Mouse (Mus musculus) small intestine, adult 10 weeks (tissue): ENCODE results near the gene Rhox3a. TPM values are rescaled to one million over a fixed set of nuclear protein-coding genes. Genes with fewer than 3 reads are reported as not detected.

Experiments
- polyA plus RNA-seq: library from polyadenylated mRNA; stranded (reverse); fragments of 350-450 nt; fragmentation: Illumina TruSeq; extraction: RNeasy Lipid Tissue Mini Kit (QIAGEN cat#74804); gene quantifications from one replicate; pipeline ENCODE4 v1.2.3, GENCODE M21; 2014; ENCODE audit warnings: low replicate concordance

Rhox3a gene
- not detected for polyA plus RNA-seq

GRCm38 (mm10) chrX:37249619-37250018 lies at the start of gene Rhox3a:
Gene Rhox3a (plus strand): TSS chrX:37249919.

GRCm38 (mm10) chrX:37210941-37211340 lies 38.8 kb upstream of the Rhox3a start, which contains the start of gene Gm9:
Gene Gm9 (minus strand): TSS chrX:37211041.

GRCm38 (mm10) chrX:37222158-37222557 lies 27.6 kb upstream of the Rhox3a start, which contains the start of gene Rhox1:
Gene Rhox1 (minus strand): TSS chrX:37222258.

GRCm38 (mm10) chrX:37244676-37245075 lies 5.0 kb upstream of the Rhox3a start, which contains the start of gene Rhox2a:
Gene Rhox2a (plus strand): TSS chrX:37244976.

GRCm38 (mm10) chrX:37265038-37265437 lies 15.3 kb downstream of the Rhox3a start, which contains the start of gene Rhox4a:
Gene Rhox4a (plus strand): TSS chrX:37265338.

Other genes with a start within 250 kb of the Rhox3a start
- not detected for gene Sowahd, start 201.1 kb upstream of the Rhox3a start, polyA plus RNA-seq
- gene Rpl39, start 164.5 kb upstream of the Rhox3a start, polyA plus RNA-seq = 805 TPM
- 94.7 TPM for gene Upf3b, start 139.6 kb upstream of the Rhox3a start, polyA plus RNA-seq
- gene Nkap, start 123.1 kb upstream of the Rhox3a start, polyA plus RNA-seq = 50.7 TPM
- gene Akap14, start 81.1 kb upstream of the Rhox3a start, polyA plus RNA-seq = 0.56 TPM
- 344 TPM for gene Ndufa1, start 58.8 kb upstream of the Rhox3a start, polyA plus RNA-seq
- 0.37 TPM for gene Rnf113a1, start 58.7 kb upstream of the Rhox3a start, polyA plus RNA-seq
- not detected for gene Gm9, start 38.9 kb upstream of the Rhox3a start, polyA plus RNA-seq
- not detected for gene Rhox1, start 27.7 kb upstream of the Rhox3a start, polyA plus RNA-seq
- gene Rhox2a, start 4.9 kb upstream of the Rhox3a start, polyA plus RNA-seq = not detected
- gene Rhox4a, start 15.4 kb downstream of the Rhox3a start, polyA plus RNA-seq = not detected
- gene Rhox3a2, start 130.1 kb downstream of the Rhox3a start, polyA plus RNA-seq = not detected
- not detected for gene Rhox4a2, start 140.9 kb downstream of the Rhox3a start, polyA plus RNA-seq
- gene Rhox2b, start 162.1 kb downstream of the Rhox3a start, polyA plus RNA-seq = not detected
- not detected for gene Rhox4b, start 182.6 kb downstream of the Rhox3a start, polyA plus RNA-seq
- gene Rhox2c, start 203.8 kb downstream of the Rhox3a start, polyA plus RNA-seq = not detected
- gene Rhox3c, start 208.7 kb downstream of the Rhox3a start, polyA plus RNA-seq = not detected
- gene Rhox4c, start 230.4 kb downstream of the Rhox3a start, polyA plus RNA-seq = not detected
- gene Rhox2d, start 243.5 kb downstream of the Rhox3a start, polyA plus RNA-seq = not detected